Mouse (Mus musculus) cerebellum, adult 9-11 months (tissue): ENCODE measurements around the gene Igsf21.

ENCODE experiments used
- DNase-seq: peaks from one replicate; pipeline ENCODE4 v3.0.0; 2022

The Igsf21 gene

GRCm38 (mm10) chr4:140246180-140247005, at the start of gene Igsf21:
TSS of gene Igsf21 (minus strand) at chr4:140246784.
- peak; percentile 74 for DNase-seq

GRCm38 (mm10) chr4:140285726-140286316, 39.2 kb upstream of the Igsf21 start:
- no peak for DNase-seq

- DNase-seq: no peak
These were observed 36.8 kb upstream of the Igsf21 start for GRCm38 (mm10) chr4:140283398-140283797.

- no peak for DNase-seq
These were observed 31.7 kb upstream of the Igsf21 start for GRCm38 (mm10) chr4:140278269-140278668.

- peak; percentile 46 for DNase-seq
These were observed 25.3 kb upstream of the Igsf21 start for GRCm38 (mm10) chr4:140271913-140272312.

GRCm38 (mm10) chr4:140270451-140270850, 23.9 kb upstream of the Igsf21 start:
- peak; percentile 97 for DNase-seq

GRCm38 (mm10) chr4:140269184-140269840, 22.7 kb upstream of the Igsf21 start:
- peak; percentile 27 for DNase-seq

- DNase-seq: peak; percentile 35
These were observed 21.3 kb upstream of the Igsf21 start for GRCm38 (mm10) chr4:140267835-140268234.

GRCm38 (mm10) chr4:140267086-140267485, 20.5 kb upstream of the Igsf21 start:
- peak; percentile 61 for DNase-seq

GRCm38 (mm10) chr4:140258968-140259367, 12.4 kb upstream of the Igsf21 start:
- DNase-seq: no peak

- no peak for DNase-seq
These were observed 5.8 kb upstream of the Igsf21 start for GRCm38 (mm10) chr4:140252369-140252768.

- peak; percentile 88 for DNase-seq
These were observed 2.6 kb upstream of the Igsf21 start for GRCm38 (mm10) chr4:140249011-140249744.

GRCm38 (mm10) chr4:140248396-140248795, 1.8 kb upstream of the Igsf21 start:
- peak; percentile 70 for DNase-seq

- DNase-seq: no peak
These were observed 721 bp upstream of the Igsf21 start for GRCm38 (mm10) chr4:140247006-140248003.

- DNase-seq: peak; percentile 89
These were observed 1.1 kb downstream of the Igsf21 start for GRCm38 (mm10) chr4:140245286-140246179.

GRCm38 (mm10) chr4:140244835-140245234, 1.7 kb downstream of the Igsf21 start:
- DNase-seq: no peak

- DNase-seq: peak; percentile 81
These were observed 2.3 kb downstream of the Igsf21 start for GRCm38 (mm10) chr4:140244161-140244813.

- peak; percentile 67 for DNase-seq
These were observed 3.4 kb downstream of the Igsf21 start for GRCm38 (mm10) chr4:140243231-140243630.

- peak; percentile 49 for DNase-seq
These were observed 4.3 kb downstream of the Igsf21 start for GRCm38 (mm10) chr4:140242291-140242690.

GRCm38 (mm10) chr4:140237305-140237741, 9.3 kb downstream of the Igsf21 start:
- DNase-seq: peak; percentile 75
